Mouse (Mus musculus): ENCODE data around the gene Rab20.

DNA sequence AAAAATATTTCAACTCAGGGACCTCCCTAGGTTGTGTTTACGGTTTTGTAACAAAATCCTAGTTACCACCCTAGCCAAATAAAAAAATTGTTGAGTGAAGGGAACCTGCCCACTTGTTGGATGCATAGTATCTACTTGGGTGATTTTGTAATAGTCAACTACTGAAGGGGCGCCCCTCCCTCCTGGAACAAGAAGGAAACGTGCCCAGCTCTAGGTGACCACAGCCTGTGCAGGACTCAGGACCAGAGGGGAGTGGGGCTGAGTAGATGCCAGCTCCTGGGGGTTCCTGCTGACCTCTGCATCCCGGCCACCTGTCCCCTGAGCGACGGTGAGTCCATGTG lies 39.5 kb upstream of the Rab20 start:
- TF ChIP-seq CTCF (IDR thresholded peaks at IDR 0.05; ENCODE audit: extremely low read depth, insufficient read depth, low read length) (no peak), POLR2A (IDR thresholded peaks at IDR 0.05; ENCODE audit: extremely low read depth, insufficient read depth, low read length) (no peak)
